Mouse (Mus musculus) MEL (cell line): Measurements from ENCODE around the gene Smpd3. TPM values are rescaled to one million over a fixed set of nuclear protein-coding genes. Genes with fewer than 3 reads are reported as not detected.

Experiments used
- DNase-seq: peaks from one replicate; pipeline ENCODE4 v3.0.0; 2011; ENCODE audit warnings: low read depth, low spot score
- H3K27ac ChIP-seq: 2 replicates; pipeline ENCODE4 v1.5.1; 2012; ENCODE audit warnings: low read depth, mild to moderate bottlenecking, control low read depth, low read length, moderate library complexity; ENCODE audit not compliant: control insufficient read depth
- H3K27me3 ChIP-seq, 2 experiments: fragments of 150-350 bp in 1 of 2; sonication (generic) in 1 of 2; 2 replicates each; pipeline ENCODE4 v1.6.1; 2012; ENCODE audit warnings: low read length in 2 of 2, mild to moderate bottlenecking in 2 of 2, improper control_type of control experiment in 1 of 2, moderate library complexity in 1 of 2; ENCODE audit not compliant: insufficient read depth in 2 of 2, control insufficient read depth in 1 of 2
- H3K36me3 ChIP-seq, 2 experiments: 2 replicates each; pipeline ENCODE4 v1.6.1; 2012 to 2014; ENCODE audit warnings: low read length in 2 of 2, improper control_type of control experiment in 1 of 2, inconsistent platforms in 1 of 2, mild to moderate bottlenecking in 1 of 2; ENCODE audit not compliant: insufficient read depth in 2 of 2, control insufficient read depth in 1 of 2
- H3K4me1 ChIP-seq, 2 experiments: fragments of 150-350 bp in 1 of 2; sonication (generic) in 1 of 2; 2 replicates each; pipeline ENCODE4 v1.6.1; 2012; ENCODE audit warnings: low read length in 2 of 2, improper control_type of control experiment in 1 of 2, mild to moderate bottlenecking in 1 of 2; ENCODE audit not compliant: insufficient read depth in 2 of 2, control insufficient read depth in 1 of 2
- H3K4me3 ChIP-seq, 2 experiments: fragments of 150-350 bp in 1 of 2; sonication (generic) in 1 of 2; 2 replicates each; pipeline ENCODE4 v1.5.1; 2012; ENCODE audit warnings: low read depth in 2 of 2, low read length in 2 of 2, mild to moderate bottlenecking in 2 of 2, moderate library complexity in 2 of 2, control low read depth in 1 of 2, improper control_type of control experiment in 1 of 2; ENCODE audit not compliant: control insufficient read depth in 1 of 2, insufficient read depth in 1 of 2
- H3K79me2 ChIP-seq: 2 replicates; pipeline ENCODE4 v1.6.1; 2012; ENCODE audit warnings: mild to moderate bottlenecking, low read length, moderate library complexity; ENCODE audit not compliant: control insufficient read depth, poor library complexity, insufficient read depth
- H3K9ac ChIP-seq: 2 replicates; pipeline ENCODE4 v1.6.1; 2012; ENCODE audit warnings: low read depth, mild to moderate bottlenecking, control low read depth, low read length, moderate library complexity; ENCODE audit not compliant: control insufficient read depth, poor library complexity, severe bottlenecking
- H3K9me3 ChIP-seq: fragments of 150-350 bp; sonication (generic); replicated peaks from 2 replicates; pipeline ENCODE4 v1.6.1; 2012; ENCODE audit warnings: mild to moderate bottlenecking, low read length, improper control_type of control experiment, moderate library complexity; ENCODE audit not compliant: insufficient read depth
- BHLHE40 ChIP-seq: IDR thresholded peaks from 2 replicates; pipeline ENCODE4 v1.6.1; 2012; ENCODE audit warnings: low read depth, mild to moderate bottlenecking, inconsistent platforms, low read length, improper control_type of control experiment, borderline replicate concordance
- CHD1 ChIP-seq: IDR thresholded peaks from 2 replicates; pipeline ENCODE4 v1.6.1; 2012; ENCODE audit warnings: low read depth, mild to moderate bottlenecking, inconsistent platforms, low read length, improper control_type of control experiment
- HCFC1 ChIP-seq: IDR thresholded peaks from 2 replicates; pipeline ENCODE4 v1.6.1; 2012; ENCODE audit warnings: low read depth, mild to moderate bottlenecking, inconsistent platforms, low read length, improper control_type of control experiment, moderate library complexity
- KAT2A ChIP-seq: conservative IDR thresholded peaks from 2 replicates; pipeline ENCODE4 v1.6.1; 2012; ENCODE audit warnings: low read depth, low read length, improper control_type of control experiment, inconsistent platforms
- MAZ ChIP-seq: IDR thresholded peaks from 2 replicates; pipeline ENCODE4 v1.6.1; 2012; ENCODE audit warnings: low read depth, mild to moderate bottlenecking, inconsistent platforms, low read length, improper control_type of control experiment
- MEF2A ChIP-seq: IDR thresholded peaks from 2 replicates; pipeline ENCODE4 v1.6.1; 2014; ENCODE audit warnings: low read depth, mild to moderate bottlenecking, inconsistent platforms, low read length, improper control_type of control experiment; ENCODE audit not compliant: poor library complexity, insufficient replicate concordance, severe bottlenecking; ENCODE audit errors: extremely low read depth
- POLR2A ChIP-seq, 2 experiments: IDR thresholded peaks; 2 replicates each; pipeline ENCODE4 v1.6.1; 2011 to 2012; ENCODE audit warnings: low read length in 2 of 2, mild to moderate bottlenecking in 2 of 2, control low read depth in 1 of 2, improper control_type of control experiment in 1 of 2, low read depth in 1 of 2, moderate library complexity in 1 of 2; ENCODE audit not compliant: control insufficient read depth in 1 of 2, insufficient read depth in 1 of 2, poor library complexity in 1 of 2
- RCOR1 ChIP-seq: IDR thresholded peaks from 2 replicates; pipeline ENCODE4 v1.6.1; 2012; ENCODE audit warnings: low read depth, mild to moderate bottlenecking, inconsistent platforms, low read length, improper control_type of control experiment
- TBP ChIP-seq: IDR thresholded peaks from 2 replicates; pipeline ENCODE4 v1.8.0; 2011; ENCODE audit warnings: low read depth, low read length, improper control_type of control experiment
- USF1 ChIP-seq: IDR thresholded peaks from 2 replicates; pipeline ENCODE4 v1.6.1; 2014; ENCODE audit warnings: low read depth, mild to moderate bottlenecking, inconsistent platforms, low read length, improper control_type of control experiment, moderate library complexity
- polyA plus RNA-seq, 2 experiments: library from polyadenylated mRNA; stranded (reverse) in 1 of 2; unstranded in 1 of 2; fragments of >175 nt in 1 of 2; fragments of >200 nt in 1 of 2; gene quantifications; 2 replicates each; pipeline versions ENCODE4 v1.2.1 to v1.2.4; 2012; ENCODE audit warnings: low replicate concordance in 2 of 2, low read depth in 1 of 2; ENCODE audit not compliant: insufficient read length in 2 of 2, insufficient read depth in 1 of 2, missing spikeins in 1 of 2
- total RNA-seq: library from RNA; depleted of rRNA; stranded (reverse); fragments of 300-350 nt; gene quantifications from 2 replicates; pipeline ENCODE4 v1.2.3, GENCODE M21; 2012

Gene Smpd3
- total and polyA plus RNA-seq, 3 experiments: 0.04 to 0.08 TPM; not detected in 1

DNA sequence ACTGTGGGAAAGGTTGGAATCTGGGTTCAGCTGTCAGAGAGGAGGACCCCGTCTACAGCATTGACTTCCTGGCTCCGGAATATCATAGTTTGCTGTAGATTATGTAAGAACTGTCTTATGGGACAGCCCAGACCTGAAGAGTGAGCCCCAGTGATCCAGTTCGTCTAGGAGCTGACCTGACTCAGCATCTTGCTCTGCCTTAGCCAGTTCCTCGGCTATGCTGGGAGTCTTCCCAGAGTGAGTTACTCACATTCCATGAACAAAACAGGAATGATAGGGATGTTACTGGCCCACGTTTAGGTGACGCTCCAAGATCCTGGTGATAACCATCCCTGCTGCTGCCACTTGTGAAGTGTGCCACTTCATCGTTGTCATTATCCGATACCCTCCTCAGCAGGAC, 25.5 kb upstream of the Smpd3 start:
- Histone ChIP-seq H3K4me1 (peaks cover 8 to 13% of the 10 kb centered on the region in 2 experiments), H3K27ac (no peak overlapping the region), H3K9me3 (no peaks in the 10 kb centered on the region), H3K27me3 (peaks cover 3 to 8% of the 10 kb centered on the region in 2 experiments; a peak in 2 of 4 replicates), H3K79me2 (no peaks in the 10 kb centered on the region), H3K36me3 (peaks cover 0 to 11% of the 10 kb centered on the region in 2 experiments; a peak in 2 of 4 replicates), H3K4me3 (no peak overlapping the region), H3K9ac (no peak overlapping the region)
- TF ChIP-seq POLR2A (IDR thresholded peaks at IDR 0.05; ENCODE audit: control insufficient read depth in 1 of 2, insufficient read depth in 1 of 2, low read depth in 1 of 2, low read length in 2 of 2, poor library complexity in 1 of 2): no peak
- TF ChIP-seq CHD1: no peak
- no peak for TF ChIP-seq HCFC1
- no peak for DNase-seq

DNA sequence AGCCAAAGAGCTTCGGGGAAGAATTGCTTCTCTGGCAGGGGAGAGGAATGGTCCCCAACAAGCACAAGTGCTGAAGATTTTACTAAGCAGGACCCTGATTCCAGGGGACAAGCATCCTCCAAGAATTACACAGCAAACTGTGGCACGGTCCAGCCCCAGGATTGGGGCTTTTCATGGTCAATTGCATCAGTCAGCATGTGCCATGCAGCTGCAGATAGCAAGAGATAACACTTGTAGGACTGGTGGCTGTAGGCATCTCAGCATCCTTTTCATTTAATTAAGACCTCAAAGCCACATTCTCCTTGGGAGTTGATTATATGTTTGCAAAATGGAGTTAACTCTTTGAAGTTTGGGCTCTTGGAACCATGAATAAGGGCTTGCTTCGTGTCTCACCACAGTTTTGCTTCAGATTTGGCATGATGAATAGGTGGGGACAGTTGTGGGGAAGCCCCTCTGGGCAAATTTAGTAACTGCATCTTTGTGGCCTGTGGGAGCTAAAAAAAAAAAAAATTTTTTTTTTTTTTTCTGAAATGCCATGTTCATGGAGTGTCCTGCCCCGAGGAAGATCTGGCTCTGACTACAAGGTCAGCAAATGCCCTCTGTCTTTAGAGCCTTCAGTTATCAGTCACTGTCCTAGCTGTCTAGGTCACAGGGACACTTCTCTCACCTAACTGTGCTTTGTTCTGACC, 22.0 kb upstream of the Smpd3 start:
- TF ChIP-seq BHLHE40 (peak; percentile 49; the same call in 1 of the 2 replicates), MEF2A (no peak), TBP (no peak), USF1 (no peak)

DNA sequence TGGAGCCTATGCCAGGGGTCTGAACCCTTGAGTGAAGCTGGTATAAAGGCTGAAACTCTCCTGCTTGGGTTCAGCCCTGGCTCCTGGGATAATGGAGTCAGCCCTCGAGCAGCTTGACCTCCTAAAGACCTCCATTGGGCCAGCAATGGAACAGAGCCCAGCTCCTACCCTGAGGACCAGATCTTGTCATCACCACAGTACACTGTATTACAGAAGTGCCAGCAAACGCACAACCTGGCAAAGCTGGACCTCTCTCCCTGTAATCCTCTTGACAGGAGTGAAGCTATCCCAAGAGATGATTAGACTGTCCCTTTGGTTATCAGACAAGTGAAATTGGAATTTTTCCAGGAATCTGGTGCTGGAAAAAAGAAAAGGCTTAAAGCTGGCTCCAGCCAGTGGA, 13.3 kb upstream of the Smpd3 start:
- Histone ChIP-seq H3K9ac (no peak overlapping the region), H3K4me3 (no peak overlapping the region), H3K79me2 (no peaks in the 10 kb centered on the region), H3K9me3 (no peaks in the 10 kb centered on the region), H3K4me1 (no peaks in the 10 kb centered on the region; a peak in 2 of 4 replicates), H3K27ac (no peak overlapping the region), H3K36me3 (no peaks in the 10 kb centered on the region; a peak in 1 of 4 replicates), H3K27me3 (peaks cover 6 to 8% of the 10 kb centered on the region in 2 experiments; a peak in 3 of 4 replicates)
- TF ChIP-seq MAZ (no peak), KAT2A (no peak), RCOR1 (no peak)
- no peak for DNase-seq

More for the DNA sequence above, 22.0 kb upstream of the Smpd3 start:
- Histone ChIP-seq H3K79me2 (no peaks in the 10 kb centered on the region), H3K36me3 (peaks cover 0 to 9% of the 10 kb centered on the region in 2 experiments; a peak in 2 of 4 replicates), H3K4me1 (peaks cover 6 to 12% of the 10 kb centered on the region in 2 experiments), H3K9ac (no peak overlapping the region), H3K4me3 (no peak overlapping the region), H3K9me3 (no peaks in the 10 kb centered on the region), H3K27me3 (peaks cover 11% of the 10 kb centered on the region in 2 experiments), H3K27ac (no peak overlapping the region)
- no peak for DNase-seq
